Mouse (Mus musculus) fat pad, adult 2 months (tissue): ENCODE measurements around the gene Timm29.

ENCODE experiments used
- DNase-seq: peaks from one replicate; pipeline ENCODE4 v3.0.0-alpha.2; 2011; ENCODE audit warnings: low read depth, low spot score; ENCODE audit errors: extremely low read depth

Gene Timm29

DNA sequence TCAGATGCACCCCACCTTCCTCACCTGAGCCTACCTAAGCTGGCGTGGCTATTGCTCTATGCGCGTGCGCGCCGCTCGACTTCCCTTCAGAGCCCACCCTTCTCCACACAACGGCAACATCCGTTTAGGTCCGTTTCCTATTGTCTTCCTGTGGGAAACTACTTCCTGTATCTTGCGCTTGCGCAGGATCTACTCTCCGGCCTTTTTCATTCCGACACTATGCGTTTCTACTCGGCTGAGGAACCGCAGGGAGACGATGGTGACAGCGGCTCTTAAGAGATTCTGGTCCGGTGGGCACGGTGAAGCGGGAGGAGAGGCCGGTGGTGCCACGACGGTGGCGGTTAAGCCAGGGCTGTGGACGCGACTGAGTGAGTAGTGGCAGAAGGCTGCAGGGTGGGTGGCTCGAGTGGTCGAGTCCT is at the start of gene Timm29, which contains the start of gene Yipf2:
TSS of gene Timm29 (plus strand) at position 20 of the 419 bp plus-strand sequence.
TSS of gene Yipf2 (minus strand) at position 126 of the 419 bp plus-strand sequence.
- DNase-seq = peak; percentile 73

- no peak for DNase-seq
Measured at GRCm38 (mm10) chr9:21545351-21545915, 47.1 kb upstream of the Timm29 start.

DNA sequence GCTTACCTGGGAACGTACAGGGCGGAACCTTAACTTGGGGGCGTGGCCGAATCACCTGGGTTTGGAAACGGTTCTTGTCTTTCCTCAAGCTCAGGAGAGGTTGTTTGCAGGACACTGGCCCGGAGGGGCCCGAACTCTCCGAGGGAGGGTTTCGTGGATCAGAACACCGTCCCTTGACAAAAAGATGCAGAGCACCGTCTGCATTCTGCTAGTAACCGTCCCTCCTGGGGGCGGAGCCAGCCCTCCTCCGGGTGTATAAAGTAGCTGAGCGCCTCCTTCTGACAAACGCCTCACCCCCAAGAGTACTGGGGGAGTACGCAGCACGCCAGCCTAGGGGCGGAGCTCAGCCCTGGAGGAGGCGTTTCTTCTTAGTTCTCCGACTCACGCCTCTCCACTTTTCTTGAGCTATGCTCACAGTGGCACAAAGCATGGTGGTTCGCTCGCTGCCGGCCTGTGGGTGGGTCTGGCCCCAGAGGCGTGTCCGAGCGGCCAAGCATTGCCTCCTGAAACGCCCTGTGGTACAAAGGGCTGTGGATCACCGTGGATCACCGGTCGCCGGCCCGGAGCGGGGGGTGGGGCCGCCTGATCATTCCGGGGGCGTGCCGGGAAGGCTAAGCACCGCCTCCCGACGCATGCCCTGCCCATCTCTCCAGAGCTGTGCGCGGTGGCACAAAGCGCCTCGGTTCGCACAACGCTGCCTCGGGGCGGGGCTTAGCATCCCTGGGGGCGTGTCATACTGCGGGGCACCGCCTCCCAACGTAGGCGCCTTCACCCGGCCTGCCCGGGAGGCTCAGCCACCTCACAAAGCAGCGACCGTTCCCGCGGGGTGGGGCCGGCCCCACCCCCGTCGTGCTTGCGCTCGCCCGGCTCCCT is 46.4 kb upstream of the Timm29 start:
- peak; percentile 88 for DNase-seq

DNA sequence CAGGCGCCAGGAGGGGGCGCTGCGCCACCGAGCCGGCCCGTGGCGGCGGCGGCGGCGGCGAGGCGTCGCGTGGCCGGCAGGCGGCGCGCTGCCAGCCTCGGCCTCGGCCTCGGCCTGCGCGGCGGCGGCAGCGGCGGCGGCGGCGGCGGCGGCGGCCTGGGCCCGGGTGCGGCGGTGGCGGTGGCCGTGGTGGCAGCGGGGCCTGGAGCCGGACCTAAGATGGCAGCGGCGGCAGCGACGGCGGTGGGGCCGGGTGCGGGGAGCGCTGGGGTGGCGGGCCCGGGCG is 45.8 kb upstream of the Timm29 start, which contains the start of gene Carm1:
TSS of gene Carm1 (plus strand) at position 106 of the 286 bp plus-strand sequence.
- DNase-seq = no peak

DNA sequence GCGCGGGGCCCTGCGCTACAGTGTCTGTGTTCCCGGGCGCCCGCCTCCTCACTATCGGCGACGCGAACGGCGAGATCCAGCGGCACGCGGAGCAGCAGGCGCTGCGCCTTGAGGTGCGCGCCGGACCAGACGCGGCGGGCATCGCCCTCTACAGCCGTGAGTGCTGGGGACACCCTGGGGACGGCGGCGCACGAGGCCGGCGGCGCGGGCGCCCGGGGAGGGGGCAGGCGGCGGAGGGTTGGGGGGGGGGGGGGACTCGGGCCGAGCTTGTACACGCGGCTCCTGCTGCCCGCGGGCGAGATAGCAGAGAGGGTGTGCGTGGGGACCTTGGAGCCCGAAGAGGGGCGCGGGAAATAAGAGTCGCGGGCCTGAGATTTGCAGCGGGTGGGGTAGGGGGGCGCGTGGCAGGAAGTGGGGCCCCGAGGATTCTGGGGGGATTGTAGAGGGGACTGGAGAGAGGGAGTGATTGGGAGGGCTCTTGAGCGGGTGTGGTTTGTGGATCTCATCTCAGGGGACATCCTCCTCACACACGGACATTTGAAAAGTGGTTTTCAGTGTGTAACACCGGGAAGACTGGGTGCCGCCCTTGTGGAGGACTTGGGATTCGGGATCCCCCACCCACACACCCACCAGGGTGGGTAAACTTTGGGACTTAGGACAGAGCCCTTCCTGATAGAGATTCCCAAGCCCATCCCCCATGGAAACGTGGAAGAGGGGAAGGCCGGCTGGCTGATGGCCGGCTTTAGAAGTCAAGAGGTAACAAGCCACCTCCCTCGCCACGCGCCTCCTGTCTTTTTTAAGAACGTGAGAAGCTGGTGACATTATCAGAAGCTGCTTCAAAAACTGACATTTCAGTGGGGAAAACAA is 45.2 kb upstream of the Timm29 start:
- DNase-seq = no peak

DNA sequence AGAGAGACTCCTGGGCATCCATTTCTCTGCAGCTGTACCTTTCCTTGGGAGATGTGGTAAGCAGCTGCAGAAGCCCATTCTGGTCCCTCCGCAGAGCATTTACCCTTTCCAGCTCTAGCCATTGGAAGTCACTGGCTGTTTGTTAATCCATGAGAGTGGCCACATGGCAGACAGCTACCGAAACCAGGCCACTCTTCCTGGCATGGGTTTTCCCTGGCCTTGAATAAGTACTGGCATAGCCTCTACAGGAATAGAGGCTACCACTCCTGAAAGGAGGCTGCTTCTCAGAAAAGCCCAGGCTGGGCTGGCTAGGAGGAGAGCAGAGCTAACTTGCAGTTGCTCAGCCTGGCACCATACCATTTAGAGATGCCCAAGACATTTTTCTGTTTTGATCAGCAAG is 41.5 kb upstream of the Timm29 start:
- no peak for DNase-seq

DNA sequence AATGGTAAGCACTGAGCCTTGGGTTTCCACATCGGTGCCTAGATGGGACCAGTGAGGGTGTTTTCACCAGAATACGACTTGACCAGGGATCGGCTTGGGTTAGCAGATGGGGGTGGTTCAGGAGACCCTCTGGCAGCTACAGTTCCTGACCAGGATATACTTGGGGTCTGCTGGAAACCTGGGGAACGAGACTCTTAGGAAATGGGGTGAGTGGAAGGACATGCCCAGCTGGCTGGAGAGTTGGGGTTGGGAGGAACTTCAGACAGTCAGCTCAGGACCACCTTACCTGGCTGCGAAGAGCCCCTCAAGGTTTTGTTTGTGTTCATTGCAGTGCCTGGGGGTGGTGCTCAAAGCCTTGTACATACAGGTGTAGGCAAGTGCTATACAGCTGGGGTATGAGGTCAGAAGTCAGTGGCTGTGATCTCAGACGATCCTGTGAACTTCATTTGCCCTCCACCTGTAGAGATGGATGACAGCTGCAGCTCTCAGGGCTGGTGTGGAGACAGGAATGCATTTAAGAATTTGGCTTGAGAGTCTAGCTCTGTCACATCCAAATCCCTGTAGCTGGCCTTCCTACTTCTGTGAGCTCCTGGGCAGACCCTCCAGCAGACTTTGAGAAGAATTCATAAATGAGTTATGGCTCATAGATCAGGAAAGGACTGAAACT is 38.8 kb upstream of the Timm29 start:
- DNase-seq = no peak

- DNase-seq = no peak
Measured at GRCm38 (mm10) chr9:21555198-21555742, 37.3 kb upstream of the Timm29 start.

- no peak for DNase-seq
Measured at GRCm38 (mm10) chr9:21556996-21557395, 35.5 kb upstream of the Timm29 start.

- DNase-seq = no peak
Measured at GRCm38 (mm10) chr9:21557556-21557955, 35.0 kb upstream of the Timm29 start.

- DNase-seq = no peak
Measured at GRCm38 (mm10) chr9:21558366-21558765, 34.2 kb upstream of the Timm29 start.

- no peak for DNase-seq
Measured at GRCm38 (mm10) chr9:21559151-21559550, 33.4 kb upstream of the Timm29 start.

- DNase-seq = no peak
Measured at GRCm38 (mm10) chr9:21564420-21564819, 28.1 kb upstream of the Timm29 start.

DNA sequence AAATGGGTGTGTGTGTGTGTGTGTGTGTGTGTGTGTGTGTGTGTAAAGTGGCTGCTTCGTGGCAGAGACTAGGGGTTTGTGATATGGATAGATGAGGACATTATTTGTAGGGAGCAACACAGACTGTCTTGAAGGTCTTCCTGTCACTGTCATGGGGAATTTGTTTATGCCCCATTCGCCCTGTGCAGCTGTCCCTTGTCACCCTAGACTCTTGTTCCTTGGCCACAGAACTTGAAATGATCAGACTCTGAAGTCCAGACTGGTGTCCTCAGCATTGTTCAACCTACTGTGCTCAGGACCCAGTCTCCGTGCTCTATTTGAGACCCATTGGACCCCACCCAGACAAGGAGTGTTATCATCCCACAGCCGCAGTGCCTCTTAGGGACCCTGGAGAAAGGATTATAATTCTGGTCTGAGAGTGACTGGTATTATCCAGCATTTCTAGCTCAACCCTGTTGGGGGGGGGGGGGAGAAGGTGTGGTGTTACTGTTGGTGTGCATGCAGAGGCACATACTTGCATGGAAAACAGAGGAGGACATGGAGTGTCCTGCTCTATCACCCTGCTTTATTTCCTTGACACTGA is 27.4 kb upstream of the Timm29 start:
- DNase-seq = no peak

GRCm38 (mm10) chr9:21566538-21566937 is 26.0 kb upstream of the Timm29 start:
- no peak for DNase-seq

GRCm38 (mm10) chr9:21567051-21567450 is 25.5 kb upstream of the Timm29 start:
- no peak for DNase-seq

DNA sequence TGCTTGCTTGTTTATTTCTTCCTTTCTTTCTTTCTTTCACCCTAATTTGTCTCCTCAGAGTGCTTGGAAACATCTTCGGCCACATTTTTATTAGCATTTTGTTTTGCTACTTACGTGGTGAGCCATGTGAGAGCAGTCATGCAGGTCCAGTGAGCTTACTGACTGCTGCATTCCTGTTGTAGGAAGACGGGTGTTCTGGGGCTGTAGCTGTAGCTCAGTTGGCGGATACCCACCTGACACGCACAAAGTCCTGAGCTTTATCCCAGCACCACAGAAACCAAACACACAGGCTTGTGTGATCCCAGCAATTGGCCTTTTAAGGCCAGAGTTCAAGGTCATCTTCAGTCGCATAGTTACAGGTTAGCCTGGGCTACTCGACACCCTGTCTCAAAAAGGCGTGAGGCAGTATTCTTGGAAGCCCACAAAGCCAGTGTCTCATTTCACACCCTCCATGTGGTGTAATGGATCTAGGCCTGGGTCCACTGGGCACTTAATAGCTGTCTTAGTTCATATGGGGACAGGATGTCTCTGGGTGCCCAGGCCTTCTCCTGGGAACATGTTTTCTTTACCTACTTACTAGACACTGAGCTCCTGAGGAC is 23.8 kb upstream of the Timm29 start:
- DNase-seq = no peak

- no peak for DNase-seq
Measured at GRCm38 (mm10) chr9:21574012-21574801, 18.3 kb upstream of the Timm29 start.

GRCm38 (mm10) chr9:21575253-21575652 is 17.3 kb upstream of the Timm29 start:
- DNase-seq = no peak
